Mouse (Mus musculus): ENCODE measurements around the gene Slc10a7. TPM values are rescaled to one million over a fixed set of nuclear protein-coding genes. Genes with fewer than 3 reads are reported as not detected.

The Slc10a7 gene
- polyA plus RNA-seq, 1 experiment from 2014 or later = 12.1 TPM

- peak overlapping the region; percentile 74 for H3K27ac ChIP-seq
Observed at GRCm38 (mm10) chr8:78556773-78557434, 47.8 kb downstream of the Slc10a7 start.

GRCm38 (mm10) chr8:78561620-78562019 is 52.5 kb downstream of the Slc10a7 start:
- no peak overlapping the region for H3K4me3 ChIP-seq
- DNase-seq (ENCODE audit: low spot score) = no peak
- H3K4me1 ChIP-seq (replicated peaks) = peaks cover 27% of the 10 kb centered on the region
- H3K27ac ChIP-seq = no peak overlapping the region
- peaks cover 4% of the 10 kb centered on the region; the same call in 1 of the 2 replicates for H3K9me3 ChIP-seq
- H3K27me3 ChIP-seq (ENCODE audit: insufficient read depth, poor library complexity, severe bottlenecking) = no peaks in the 10 kb centered on the region
- 89% methylated on average over 6 of the region's 6 CpGs for WGBS
- H3K36me3 ChIP-seq = peaks cover 10% of the 10 kb centered on the region

More at GRCm38 (mm10) chr8:78556773-78557434, 47.8 kb downstream of the Slc10a7 start:
- Histone ChIP-seq H3K9me3 (peaks cover 4% of the 10 kb centered on the region; the same call in 1 of the 2 replicates), H3K27me3 (ENCODE audit: insufficient read depth, poor library complexity, severe bottlenecking) (no peaks in the 10 kb centered on the region), H3K4me1 (replicated peaks) (peaks cover 36% of the 10 kb centered on the region), H3K36me3 (peaks cover 10% of the 10 kb centered on the region), H3K4me3 (peak overlapping the region; percentile 1)
- 28% methylated on average over 11 of the region's 11 CpGs for WGBS
- DNase-seq (ENCODE audit: low spot score) = peak; percentile 61

GRCm38 (mm10) chr8:78563466-78564058 is 54.4 kb downstream of the Slc10a7 start:
- Histone ChIP-seq H3K27ac (no peak overlapping the region), H3K4me3 (no peak overlapping the region), H3K27me3 (ENCODE audit: insufficient read depth, poor library complexity, severe bottlenecking) (no peaks in the 10 kb centered on the region), H3K36me3 (peaks cover 10% of the 10 kb centered on the region), H3K4me1 (replicated peaks) (peaks cover 9% of the 10 kb centered on the region), H3K9me3 (peaks cover 4% of the 10 kb centered on the region; the same call in 1 of the 2 replicates)
- WGBS = 86% methylated on average over 2 of the region's 2 CpGs
- no peak for DNase-seq (ENCODE audit: low spot score)

GRCm38 (mm10) chr8:78564200-78564599 is 55.1 kb downstream of the Slc10a7 start:
- 96% methylated on average over 5 of the region's 5 CpGs for WGBS
- Histone ChIP-seq H3K36me3 (peaks cover 10% of the 10 kb centered on the region), H3K4me1 (replicated peaks) (peaks cover 3% of the 10 kb centered on the region), H3K9me3 (peaks cover 4% of the 10 kb centered on the region; the same call in 1 of the 2 replicates), H3K4me3 (no peak overlapping the region), H3K27me3 (ENCODE audit: insufficient read depth, poor library complexity, severe bottlenecking) (no peaks in the 10 kb centered on the region), H3K27ac (no peak overlapping the region)
- DNase-seq (ENCODE audit: low spot score) = no peak

- H3K4me3 ChIP-seq = no peak overlapping the region
- no peak overlapping the region for H3K27ac ChIP-seq
- H3K27me3 ChIP-seq (ENCODE audit: insufficient read depth, poor library complexity, severe bottlenecking) = no peaks in the 10 kb centered on the region
- H3K36me3 ChIP-seq = peaks cover 6% of the 10 kb centered on the region
- no peaks in the 10 kb centered on the region for H3K9me3 ChIP-seq
- H3K4me1 ChIP-seq (replicated peaks) = peaks cover 12% of the 10 kb centered on the region
- no peak for DNase-seq (ENCODE audit: low spot score)
- 84% methylated on average over 8 of the region's 8 CpGs for WGBS
Observed at GRCm38 (mm10) chr8:78568196-78568595, 59.0 kb downstream of the Slc10a7 start.

- 61% methylated on average over 9 of the region's 9 CpGs for WGBS
- H3K4me1 ChIP-seq (replicated peaks) = peaks cover 35% of the 10 kb centered on the region
Observed at GRCm38 (mm10) chr8:78571528-78571927, 62.4 kb downstream of the Slc10a7 start.

GRCm38 (mm10) chr8:78574207-78574606 is 65.1 kb downstream of the Slc10a7 start:
- no peak for DNase-seq (ENCODE audit: low spot score)
- no peaks in the 10 kb centered on the region for H3K36me3 ChIP-seq
- no peaks in the 10 kb centered on the region for H3K9me3 ChIP-seq
- WGBS = 79% methylated on average over 7 of the region's 7 CpGs
- H3K27me3 ChIP-seq (ENCODE audit: insufficient read depth, poor library complexity, severe bottlenecking) = no peaks in the 10 kb centered on the region
- peak overlapping the region; percentile 62 for H3K27ac ChIP-seq
- peaks cover 57% of the 10 kb centered on the region for H3K4me1 ChIP-seq (replicated peaks)
- H3K4me3 ChIP-seq = no peak overlapping the region

More at GRCm38 (mm10) chr8:78571528-78571927, 62.4 kb downstream of the Slc10a7 start:
- Histone ChIP-seq H3K27ac (0 out of 2 replicates have a peak overlapping the region, but pooled peaks have one; percentile 12), H3K4me3 (no peak overlapping the region), H3K36me3 (no peaks in the 10 kb centered on the region), H3K9me3 (no peaks in the 10 kb centered on the region), H3K27me3 (ENCODE audit: insufficient read depth, poor library complexity, severe bottlenecking) (no peaks in the 10 kb centered on the region)
- DNase-seq (ENCODE audit: low spot score) = no peak

- no peak overlapping the region for H3K4me3 ChIP-seq
- no peak for DNase-seq (ENCODE audit: low spot score)
- peaks cover 62% of the 10 kb centered on the region for H3K4me1 ChIP-seq (replicated peaks)
- H3K27ac ChIP-seq = 0 out of 2 replicates have a peak overlapping the region, but pooled peaks have one; percentile 53
- H3K27me3 ChIP-seq (ENCODE audit: insufficient read depth, poor library complexity, severe bottlenecking) = no peaks in the 10 kb centered on the region
- 40% methylated on average over 10 of the region's 10 CpGs for WGBS
- no peaks in the 10 kb centered on the region for H3K9me3 ChIP-seq
- no peaks in the 10 kb centered on the region for H3K36me3 ChIP-seq
Observed at GRCm38 (mm10) chr8:78577569-78577968, 68.4 kb downstream of the Slc10a7 start.

- DNase-seq (ENCODE audit: low spot score) = no peak
- Histone ChIP-seq H3K27me3 (ENCODE audit: insufficient read depth, poor library complexity, severe bottlenecking) (no peaks in the 10 kb centered on the region), H3K4me3 (no peak overlapping the region), H3K9me3 (no peaks in the 10 kb centered on the region), H3K36me3 (no peaks in the 10 kb centered on the region), H3K27ac (no peak overlapping the region), H3K4me1 (replicated peaks) (peaks cover 59% of the 10 kb centered on the region)
- 39% methylated on average over 3 of the region's 3 CpGs for WGBS
Observed at GRCm38 (mm10) chr8:78578036-78578435, 68.9 kb downstream of the Slc10a7 start.

- Histone ChIP-seq H3K27ac (no peak overlapping the region), H3K4me3 (no peak overlapping the region), H3K36me3 (no peaks in the 10 kb centered on the region), H3K27me3 (ENCODE audit: insufficient read depth, poor library complexity, severe bottlenecking) (no peaks in the 10 kb centered on the region), H3K4me1 (replicated peaks) (peaks cover 15% of the 10 kb centered on the region; the same call in 1 of the 2 replicates), H3K9me3 (no peaks in the 10 kb centered on the region)
- no peak for DNase-seq (ENCODE audit: low spot score)
- 80% methylated on average over 5 of the region's 5 CpGs for WGBS
Observed at GRCm38 (mm10) chr8:78584011-78584776, 75.0 kb downstream of the Slc10a7 start.

GRCm38 (mm10) chr8:78584863-78585262 is 75.7 kb downstream of the Slc10a7 start:
- Histone ChIP-seq H3K36me3 (no peaks in the 10 kb centered on the region), H3K9me3 (no peaks in the 10 kb centered on the region), H3K27ac (no peak overlapping the region), H3K4me3 (no peak overlapping the region), H3K27me3 (ENCODE audit: insufficient read depth, poor library complexity, severe bottlenecking) (no peaks in the 10 kb centered on the region), H3K4me1 (replicated peaks) (peaks cover 11% of the 10 kb centered on the region; the same call in 1 of the 2 replicates)
- no peak for DNase-seq (ENCODE audit: low spot score)
- 75% methylated on average over 3 of the region's 3 CpGs for WGBS

- 74% methylated on average over 6 of the region's 6 CpGs for WGBS
- Histone ChIP-seq H3K27me3 (ENCODE audit: insufficient read depth, poor library complexity, severe bottlenecking) (no peaks in the 10 kb centered on the region), H3K27ac (no peak overlapping the region), H3K36me3 (no peaks in the 10 kb centered on the region), H3K9me3 (no peaks in the 10 kb centered on the region), H3K4me1 (replicated peaks) (no peaks in the 10 kb centered on the region), H3K4me3 (no peak overlapping the region)
- no peak for DNase-seq (ENCODE audit: low spot score)
Observed at GRCm38 (mm10) chr8:78595481-78595908, 86.3 kb downstream of the Slc10a7 start.

Measured in hindbrain, embryonic 10.5 days (tissue).